Mouse (Mus musculus) limb, embryonic 11.5 days (tissue): ENCODE results near the gene Chtf18. TPM values are rescaled to one million over a fixed set of nuclear protein-coding genes. Genes with fewer than 3 reads are reported as not detected.
A peak's percentile ranks its signal among the peaks of the same experiment; 100 is the strongest.
"Not testable (repeated sequence)": the region's sequence is repeated elsewhere in the genome, so short reads cannot be mapped to it uniquely, and the experiment has no call there.

Experiments used
- ATAC-seq: fragments of 200-750 bp; cut with Nextera tagmentation; 2 replicates; pipeline ENCODE4 v1.8.0; 2017; ENCODE audit warnings: low read depth; ENCODE audit not compliant: insufficient number of reproducible peaks, low FRiP score, low TSS enrichment
- DNase-seq: peaks from one replicate; pipeline ENCODE4 v3.0.0-alpha.2; 2015; ENCODE audit warnings: low spot score
- H3K27ac ChIP-seq: fragments of 300-500 bp; sonication (generic); replicated peaks from 2 replicates; pipeline ENCODE4 v1.5.1; 2014; ENCODE audit warnings: low read depth, mild to moderate bottlenecking, low read length
- H3K27me3 ChIP-seq: fragments of 300-500 bp; sonication (generic); 2 replicates; pipeline ENCODE4 v1.6.1; 2014; ENCODE audit warnings: mild to moderate bottlenecking, low read length, mixed read lengths; ENCODE audit not compliant: control insufficient read depth, insufficient read depth
- H3K36me3 ChIP-seq: fragments of 300-500 bp; sonication (generic); 2 replicates; pipeline ENCODE4 v1.6.1; 2014; ENCODE audit warnings: mild to moderate bottlenecking, low read length, moderate library complexity, mixed read lengths; ENCODE audit not compliant: control insufficient read depth, insufficient read depth
- H3K4me1 ChIP-seq: fragments of 300-500 bp; sonication (generic); 2 replicates; pipeline ENCODE4 v1.6.1; 2014; ENCODE audit warnings: low read length, mixed read lengths; ENCODE audit not compliant: control insufficient read depth, insufficient read depth
- H3K4me2 ChIP-seq: fragments of 300-500 bp; sonication (generic); 2 replicates; pipeline ENCODE4 v1.6.1; 2014; ENCODE audit warnings: low read depth, mild to moderate bottlenecking, moderate library complexity; ENCODE audit not compliant: severe bottlenecking
- H3K4me3 ChIP-seq: fragments of 300-500 bp; sonication (generic); 2 replicates; pipeline ENCODE4 v1.5.1; 2014; ENCODE audit warnings: low read depth, low read length
- H3K9ac ChIP-seq: fragments of 300-500 bp; sonication (generic); 2 replicates; pipeline ENCODE4 v1.6.1; 2014; ENCODE audit warnings: mild to moderate bottlenecking, low read length
- H3K9me3 ChIP-seq: fragments of 300-500 bp; sonication (generic); 2 replicates; pipeline ENCODE4 v1.6.1; 2016; ENCODE audit warnings: low read length; ENCODE audit not compliant: control insufficient read depth
- WGBS: fragments of 180-500 bp; shearing (Covaris S2); extraction: QIAGEN DNeasy Blood & Tissue Kit; methylation state at CpG from one replicate; pipeline ENCODE4 v1.1.7; 2014; 5-methylcytosine and 5-hydroxymethylcytosine counted together
- polyA plus RNA-seq: library from polyadenylated mRNA; unstranded; fragments of >200 nt; fragmentation: Nextera tagmentation; extraction: Ambion mirVana; gene quantifications from 2 replicates; pipeline ENCODE4 v1.2.1, GENCODE M21; 2014

Chtf18 gene
- polyA plus RNA-seq, 1 experiment from 2014 or later, result 29.1 TPM

DNA sequence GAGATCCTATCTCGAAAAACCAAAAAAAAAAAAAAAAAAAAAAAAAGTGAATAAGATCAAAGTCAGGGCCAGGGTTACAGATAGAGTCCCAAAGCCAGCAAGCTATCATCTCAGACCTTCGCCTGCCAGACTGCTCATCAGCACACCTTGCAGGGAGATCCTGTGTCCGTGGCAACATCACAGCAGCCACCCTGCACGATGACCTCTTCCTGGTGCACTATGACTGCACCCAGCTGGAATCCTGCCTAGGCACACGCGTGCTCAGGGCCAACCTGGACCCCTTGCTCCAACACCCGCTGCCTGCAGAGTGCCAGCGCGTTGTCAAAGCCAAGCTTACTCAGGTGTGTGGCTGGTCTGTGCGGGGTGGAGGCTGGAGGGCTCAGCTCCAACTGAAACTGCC, 17.1 kb upstream of the Chtf18 start:
- H3K27ac ChIP-seq, result no peak overlapping the region
- H3K4me3 ChIP-seq, result no peak overlapping the region
- no peak overlapping the region for H3K4me2 ChIP-seq
- DNase-seq (no peak), ATAC-seq (no peak)
- H3K36me3 ChIP-seq, result no peaks in the 10 kb centered on the region
- no peak overlapping the region for H3K9ac ChIP-seq
- H3K9me3 ChIP-seq, result no peaks in the 10 kb centered on the region
- H3K27me3 ChIP-seq, result no peaks in the 10 kb centered on the region
- no peaks in the 10 kb centered on the region for H3K4me1 ChIP-seq
- WGBS, result 75% methylated on average over 10 of the region's 10 CpGs

DNA sequence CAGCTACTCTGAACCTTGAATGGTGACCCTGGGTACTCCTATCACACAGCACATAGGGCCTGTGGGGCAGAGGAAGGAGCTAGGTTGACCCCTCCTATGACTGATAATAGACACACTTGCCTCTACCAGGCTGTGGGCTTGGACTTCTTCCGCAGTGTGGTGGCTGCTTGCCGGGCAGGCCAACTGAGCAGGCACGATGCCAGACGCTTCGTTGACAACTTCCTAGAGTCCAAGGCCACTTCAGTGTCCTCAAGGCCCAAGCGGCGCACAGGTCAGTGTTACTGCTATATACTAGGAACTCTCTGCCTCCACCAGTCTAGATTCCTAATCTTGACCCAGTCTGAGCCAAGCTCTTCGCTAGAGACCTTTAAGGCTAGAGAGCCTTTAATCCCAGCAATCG, 16.6 kb upstream of the Chtf18 start:
- Histone ChIP-seq H3K36me3 (no peaks in the 10 kb centered on the region), H3K9ac (no peak overlapping the region), H3K27me3 (no peaks in the 10 kb centered on the region), H3K4me1 (no peaks in the 10 kb centered on the region), H3K9me3 (no peaks in the 10 kb centered on the region), H3K4me2 (no peak overlapping the region), H3K27ac (no peak overlapping the region), H3K4me3 (no peak overlapping the region)
- ATAC-seq, result no peak
- no peak for DNase-seq
- 94% methylated on average over 9 of the region's 9 CpGs for WGBS

DNA sequence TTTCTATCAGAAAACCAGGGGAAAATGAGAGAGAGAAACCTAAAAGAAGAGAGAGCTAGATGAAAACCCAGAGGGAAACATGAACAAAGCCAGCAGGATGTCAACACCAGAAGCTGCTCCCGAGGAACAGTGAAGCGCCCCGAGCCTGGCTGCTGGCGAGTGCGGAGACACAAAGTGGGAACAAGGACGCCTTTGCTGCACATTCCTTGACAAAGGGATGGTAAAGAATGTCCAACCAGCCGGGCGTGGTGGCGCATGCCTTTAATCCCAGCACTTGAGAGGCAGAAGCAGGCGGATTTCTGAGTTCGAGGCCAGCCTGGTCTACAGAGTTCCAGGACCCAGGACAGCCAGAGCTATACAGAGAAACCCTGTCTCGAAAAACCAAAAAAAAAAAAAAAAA, 14.3 kb upstream of the Chtf18 start:
- 73% methylated on average over 12 of the region's 12 CpGs for WGBS
- H3K36me3 ChIP-seq, ATAC-seq, H3K27me3 ChIP-seq, H3K4me2 ChIP-seq, H3K4me3 ChIP-seq, H3K4me1 ChIP-seq, H3K9ac ChIP-seq, DNase-seq, H3K27ac ChIP-seq, H3K9me3 ChIP-seq: not testable (repeated sequence)

DNA sequence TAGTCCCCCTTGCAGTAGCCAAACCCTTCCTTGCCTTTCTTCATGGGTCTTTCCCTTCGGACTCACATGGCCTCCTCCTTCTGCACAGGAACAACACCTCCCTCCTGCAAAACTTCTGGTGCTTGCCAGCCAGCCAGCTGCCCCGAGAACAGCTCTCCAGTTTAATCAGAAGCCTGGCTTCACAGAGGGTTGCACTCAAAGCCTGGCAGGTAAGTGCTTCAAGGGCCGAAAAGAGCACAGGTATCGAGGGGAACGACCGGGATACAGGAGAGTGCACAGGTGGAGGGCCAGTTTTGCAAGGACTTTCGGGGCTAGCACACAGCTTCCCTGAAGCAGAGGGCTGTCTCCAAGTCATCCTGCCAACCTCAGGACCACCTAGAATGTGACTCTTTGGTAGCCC, 11.6 kb upstream of the Chtf18 start:
- H3K9ac ChIP-seq, result no peak overlapping the region
- DNase-seq, result no peak
- ATAC-seq, result no peak
- no peaks in the 10 kb centered on the region for H3K36me3 ChIP-seq
- WGBS, result 82% methylated on average over 7 of the region's 7 CpGs
- no peak overlapping the region for H3K4me2 ChIP-seq
- H3K27me3 ChIP-seq, result no peaks in the 10 kb centered on the region
- H3K4me3 ChIP-seq, result no peak overlapping the region
- no peak overlapping the region for H3K27ac ChIP-seq
- H3K4me1 ChIP-seq, result no peaks in the 10 kb centered on the region
- H3K9me3 ChIP-seq, result no peaks in the 10 kb centered on the region

DNA sequence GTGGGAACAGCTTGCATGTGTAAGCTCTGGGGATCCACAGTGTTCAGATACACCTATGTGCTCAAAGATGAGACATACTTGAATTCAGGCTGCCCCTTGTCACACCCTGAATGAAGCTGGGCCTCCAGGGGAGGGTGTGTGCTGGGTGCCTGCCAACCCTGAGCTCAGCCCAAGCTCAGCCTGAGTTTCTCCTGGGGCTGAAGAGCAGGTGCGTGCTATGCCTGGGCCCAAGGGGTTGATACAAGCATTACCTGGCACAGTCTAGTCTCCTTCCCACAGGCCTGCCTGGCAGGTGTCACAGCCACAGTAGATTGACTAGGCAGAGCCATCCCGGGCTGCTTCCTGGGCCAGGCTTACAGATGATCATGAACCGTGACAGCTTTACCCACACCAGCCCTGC, 8.5 kb upstream of the Chtf18 start, which contains the start of gene Mslnl:
Mslnl (plus strand) TSS at position 298 of the 400 bp plus-strand sequence.
- ATAC-seq (no peak), DNase-seq (no peak)
- Histone ChIP-seq H3K36me3 (no peaks in the 10 kb centered on the region), H3K27me3 (no peaks in the 10 kb centered on the region), H3K9me3 (no peaks in the 10 kb centered on the region), H3K4me3 (no peak within 1 kb of the TSS), H3K9ac (no peak within 1 kb of the TSS), H3K4me2 (no peak within 1 kb of the TSS), H3K4me1 (no peaks in the 10 kb centered on the region), H3K27ac (no peak within 1 kb of the TSS)
- 84% methylated on average over 3 of the region's 3 CpGs for WGBS

DNA sequence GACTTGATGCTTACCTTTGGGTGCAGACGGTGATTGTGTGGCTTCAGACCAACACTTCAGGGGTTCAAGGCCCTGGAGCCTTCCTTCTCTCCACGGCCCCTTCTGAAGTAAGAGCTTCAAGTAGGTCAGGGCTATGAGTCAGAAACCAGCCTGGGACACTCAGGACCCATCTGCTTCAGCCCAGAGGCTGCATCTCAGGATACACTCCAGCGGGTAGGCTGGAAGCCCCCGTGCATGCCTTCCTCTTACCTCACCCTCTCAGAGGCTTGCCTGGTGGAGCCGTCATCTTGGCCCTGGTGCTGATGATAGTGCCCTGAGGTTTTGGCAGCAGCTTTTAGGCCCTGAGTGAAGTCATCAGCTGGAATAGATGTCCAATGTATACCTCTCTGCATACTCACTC, 8.0 kb upstream of the Chtf18 start:
- no peaks in the 10 kb centered on the region for H3K4me1 ChIP-seq
- H3K4me3 ChIP-seq, result no peak overlapping the region
- H3K4me2 ChIP-seq, result no peak overlapping the region
- H3K36me3 ChIP-seq, result no peaks in the 10 kb centered on the region
- H3K9ac ChIP-seq, result no peak overlapping the region
- H3K27me3 ChIP-seq, result no peaks in the 10 kb centered on the region
- no peak for DNase-seq
- no peak for ATAC-seq
- 90% methylated on average over 5 of the region's 5 CpGs for WGBS
- H3K27ac ChIP-seq, result no peak overlapping the region
- H3K9me3 ChIP-seq, result no peaks in the 10 kb centered on the region

DNA sequence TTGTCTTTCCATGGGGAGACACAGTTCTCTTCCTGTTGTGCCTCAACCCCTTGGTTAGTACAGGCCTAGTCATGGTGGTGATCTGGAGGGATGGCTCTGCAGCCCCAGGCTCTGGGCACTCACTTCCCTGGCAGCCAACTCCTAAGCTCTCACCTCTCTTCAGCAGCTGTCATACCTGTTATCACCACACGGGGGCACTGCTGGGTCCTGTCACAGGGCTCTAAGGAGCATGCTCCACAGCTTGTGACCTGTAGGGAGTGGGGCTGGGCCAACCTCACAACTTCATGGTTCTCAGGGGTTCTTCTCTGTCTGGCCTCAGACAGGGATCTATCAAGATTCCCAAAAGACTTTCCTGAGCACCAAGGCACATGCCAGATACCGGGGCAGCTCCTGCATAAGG, 4.9 kb upstream of the Chtf18 start:
- peak; percentile 94 for DNase-seq
- 12% methylated on average over 2 of the region's 2 CpGs for WGBS
- no peak for ATAC-seq
- H3K4me2 ChIP-seq, result no peak overlapping the region
- no peaks in the 10 kb centered on the region for H3K9me3 ChIP-seq
- H3K27me3 ChIP-seq, result no peaks in the 10 kb centered on the region
- no peak overlapping the region for H3K9ac ChIP-seq
- H3K4me1 ChIP-seq, result peaks cover 6% of the 10 kb centered on the region
- H3K27ac ChIP-seq, result no peak overlapping the region
- no peak overlapping the region for H3K4me3 ChIP-seq
- H3K36me3 ChIP-seq, result no peaks in the 10 kb centered on the region

DNA sequence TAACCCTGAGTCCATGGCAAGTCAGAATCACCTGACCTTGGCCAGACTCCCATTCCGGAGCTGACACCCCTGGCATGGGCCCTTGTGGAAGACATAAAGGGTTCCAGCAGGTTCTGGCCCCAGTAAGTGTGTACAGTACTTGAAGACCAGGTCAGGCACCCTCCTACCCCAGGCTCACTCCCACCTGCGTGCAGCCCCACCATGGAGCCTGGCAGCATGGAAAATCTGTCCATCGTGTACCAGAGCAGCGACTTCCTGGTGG, 721 bp upstream of the Chtf18 start:
- peaks cover 13% of the 10 kb centered on the region for H3K4me1 ChIP-seq
- DNase-seq, result no peak
- H3K9ac ChIP-seq, result peak overlapping the region; percentile 68
- no peak for ATAC-seq
- peak overlapping the region; percentile 97 for H3K4me2 ChIP-seq
- H3K36me3 ChIP-seq, result peaks cover 4% of the 10 kb centered on the region; the same call in 1 of the 2 replicates
- 26% methylated on average over 4 of the region's 4 CpGs for WGBS
- no peaks in the 10 kb centered on the region for H3K9me3 ChIP-seq
- H3K27ac ChIP-seq, result no peak overlapping the region
- peak overlapping the region; percentile 67 for H3K4me3 ChIP-seq
- H3K27me3 ChIP-seq, result no peaks in the 10 kb centered on the region

DNA sequence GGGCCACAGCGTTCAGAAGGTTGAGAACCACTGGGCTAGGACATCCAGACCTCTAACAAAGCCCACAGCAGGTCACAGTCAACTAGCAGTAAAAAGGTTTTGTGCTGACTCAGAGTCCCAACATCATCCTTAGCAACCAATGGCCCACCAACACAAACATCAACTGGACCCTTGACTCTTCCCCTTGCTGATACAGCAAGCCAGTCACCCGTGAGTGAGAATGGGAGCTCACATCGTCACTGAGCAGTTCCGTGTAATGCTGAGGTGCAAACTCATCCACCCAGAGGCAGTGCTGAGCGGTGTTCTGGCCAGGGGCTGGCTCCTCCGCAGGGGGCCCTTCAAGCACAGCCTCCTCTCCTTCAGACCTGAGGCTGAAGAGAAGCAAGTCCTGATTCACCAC, 2.0 kb downstream of the Chtf18 start:
- no peak overlapping the region for H3K27ac ChIP-seq
- H3K4me3 ChIP-seq, result no peak overlapping the region
- DNase-seq (no peak), ATAC-seq (no peak)
- H3K9ac ChIP-seq, result no peak overlapping the region
- no peak overlapping the region for H3K4me2 ChIP-seq
- H3K4me1 ChIP-seq, result peaks cover 13% of the 10 kb centered on the region
- no peaks in the 10 kb centered on the region for H3K9me3 ChIP-seq
- no peaks in the 10 kb centered on the region for H3K27me3 ChIP-seq
- H3K36me3 ChIP-seq, result peaks cover 13% of the 10 kb centered on the region; the same call in 1 of the 2 replicates
- 83% methylated on average over 6 of the region's 6 CpGs for WGBS
